Mouse (Mus musculus): Measurements from ENCODE around the gene Spata13. TPM values are rescaled to one million over a fixed set of nuclear protein-coding genes. Genes with fewer than 3 reads are reported as not detected.

Spata13 gene
- polyA plus RNA-seq, 1 experiment from 2014 or later: 25.9 TPM

GRCm38 (mm10) chr14:60630981-60631380 lies 2.8 kb upstream of the Spata13 start:
- no peak for ATAC-seq (replicated peaks; ENCODE audit: insufficient number of reproducible peaks, low FRiP score, low TSS enrichment, low read depth)
- 59% methylated on average over 4 of the region's 4 CpGs for WGBS

GRCm38 (mm10) chr14:60634877-60635771 lies 1.3 kb downstream of the Spata13 start:
- H3K9ac ChIP-seq (replicated peaks; ENCODE audit: low read length): peak overlapping the region; percentile 74
- WGBS: under 1% methylated on average over 45 of the region's 45 CpGs
- H3K27ac ChIP-seq (replicated peaks; ENCODE audit: low read depth, low read length): peak overlapping the region; percentile 59; the same call in 1 of the 2 replicates
- peak; percentile 66; the same call in 1 of the 2 replicates for ATAC-seq (replicated peaks; ENCODE audit: insufficient number of reproducible peaks, low FRiP score, low TSS enrichment, low read depth)
- H3K4me2 ChIP-seq (ENCODE audit: low read depth, low read length): peak overlapping the region; percentile 97
- H3K9me3 ChIP-seq (replicated peaks; ENCODE audit: control insufficient read depth, low read length): no peaks in the 10 kb centered on the region
- peak; percentile 63 for DNase-seq (ENCODE audit: low spot score)
- no peaks in the 10 kb centered on the region for H3K27me3 ChIP-seq (ENCODE audit: control insufficient read depth, insufficient read depth, low read length)
- peak overlapping the region; percentile 68 for H3K4me3 ChIP-seq (ENCODE audit: low read depth, low read length)
- H3K36me3 ChIP-seq (replicated peaks; ENCODE audit: control insufficient read depth, insufficient read depth, low read depth, low read length): no peaks in the 10 kb centered on the region
- peaks cover 4% of the 10 kb centered on the region; the same call in 1 of the 2 replicates for H3K4me1 ChIP-seq (ENCODE audit: control insufficient read depth, insufficient read depth, low read length)

More at GRCm38 (mm10) chr14:60630981-60631380, 2.8 kb upstream of the Spata13 start:
- Histone ChIP-seq H3K27me3 (ENCODE audit: control insufficient read depth, insufficient read depth, low read length) (no peaks in the 10 kb centered on the region), H3K36me3 (replicated peaks; ENCODE audit: control insufficient read depth, insufficient read depth, low read depth, low read length) (no peaks in the 10 kb centered on the region), H3K4me1 (ENCODE audit: control insufficient read depth, insufficient read depth, low read length) (peaks cover 2% of the 10 kb centered on the region; the same call in 1 of the 2 replicates), H3K9me3 (replicated peaks; ENCODE audit: control insufficient read depth, low read length) (no peaks in the 10 kb centered on the region), H3K4me2 (ENCODE audit: low read depth, low read length) (no peak overlapping the region), H3K9ac (replicated peaks; ENCODE audit: low read length) (no peak overlapping the region), H3K27ac (replicated peaks; ENCODE audit: low read depth, low read length) (no peak overlapping the region), H3K4me3 (ENCODE audit: low read depth, low read length) (no peak overlapping the region)
- DNase-seq (ENCODE audit: low spot score): no peak

DNA sequence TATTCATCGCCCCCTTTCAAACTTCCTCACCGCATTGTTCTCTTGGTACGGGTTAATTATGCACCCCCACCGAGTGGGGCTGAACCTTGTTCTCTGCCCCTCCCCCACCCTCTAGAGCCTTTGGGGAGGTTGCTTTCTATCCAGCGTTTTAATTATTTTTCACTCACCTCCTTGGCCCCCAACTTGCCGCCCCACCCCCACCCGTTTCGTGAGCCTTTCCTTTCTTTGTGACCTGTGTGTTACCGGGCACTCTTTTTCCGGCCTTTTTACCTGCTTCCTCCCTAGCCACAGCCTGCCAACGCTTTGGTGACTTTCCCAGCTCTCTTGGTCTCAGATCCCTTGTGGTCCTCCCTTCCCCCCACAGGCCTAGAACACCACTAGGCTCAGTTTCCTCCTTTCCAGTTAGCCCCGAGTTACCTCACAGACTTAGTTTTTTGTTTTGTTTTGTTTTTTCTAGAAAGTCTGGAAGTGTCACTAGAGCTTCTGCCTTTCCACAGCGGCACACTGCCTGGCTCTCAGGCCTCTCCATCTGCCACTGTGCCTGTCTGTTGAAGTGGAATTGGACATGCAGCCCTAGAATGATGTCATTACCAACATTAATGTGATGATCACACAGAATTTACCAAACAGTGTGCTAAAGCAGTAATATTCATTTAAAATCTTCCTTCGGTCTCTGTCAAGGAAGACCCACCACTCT lies 2.3 kb downstream of the Spata13 start:
- no peaks in the 10 kb centered on the region for H3K36me3 ChIP-seq (replicated peaks; ENCODE audit: control insufficient read depth, insufficient read depth, low read depth, low read length)
- peaks cover 4% of the 10 kb centered on the region; the same call in 1 of the 2 replicates for H3K4me1 ChIP-seq (ENCODE audit: control insufficient read depth, insufficient read depth, low read length)
- peak overlapping the region; percentile 97; the same call in 1 of the 2 replicates for H3K4me2 ChIP-seq (ENCODE audit: low read depth, low read length)
- H3K9me3 ChIP-seq (replicated peaks; ENCODE audit: control insufficient read depth, low read length): no peaks in the 10 kb centered on the region
- DNase-seq (ENCODE audit: low spot score) (peak; percentile 50), ATAC-seq (replicated peaks; ENCODE audit: insufficient number of reproducible peaks, low FRiP score, low TSS enrichment, low read depth) (no peak)
- H3K27me3 ChIP-seq (ENCODE audit: control insufficient read depth, insufficient read depth, low read length): no peaks in the 10 kb centered on the region
- WGBS: 7% methylated on average over 14 of the region's 14 CpGs
- peak overlapping the region; percentile 74 for H3K9ac ChIP-seq (replicated peaks; ENCODE audit: low read length)
- H3K4me3 ChIP-seq (ENCODE audit: low read depth, low read length): peak overlapping the region; percentile 68
- no peak overlapping the region for H3K27ac ChIP-seq (replicated peaks; ENCODE audit: low read depth, low read length)

DNA sequence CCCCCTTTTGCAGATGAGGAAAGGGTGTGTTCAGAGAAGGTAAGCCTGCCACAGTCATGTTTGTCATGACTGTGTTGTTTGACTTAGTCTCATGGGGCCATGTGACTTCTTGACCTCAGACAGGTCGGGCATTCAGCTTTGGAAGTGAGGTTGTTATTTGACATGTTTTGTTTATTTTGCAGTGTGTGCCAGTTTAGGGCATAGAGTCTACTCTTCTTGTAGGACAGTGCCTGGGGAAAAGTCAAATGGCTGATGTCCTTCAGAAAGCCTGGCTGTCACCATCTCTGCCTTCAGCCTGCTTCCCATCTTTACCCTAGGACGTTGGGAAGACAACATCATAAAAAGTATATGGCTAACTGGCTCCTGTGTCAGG lies 2.8 kb downstream of the Spata13 start:
- no peak for DNase-seq (ENCODE audit: low spot score)
- Histone ChIP-seq H3K4me1 (ENCODE audit: control insufficient read depth, insufficient read depth, low read length) (peaks cover 4% of the 10 kb centered on the region; the same call in 1 of the 2 replicates), H3K4me2 (ENCODE audit: low read depth, low read length) (no peak overlapping the region; the same call in 1 of the 2 replicates), H3K9ac (replicated peaks; ENCODE audit: low read length) (no peak overlapping the region), H3K36me3 (replicated peaks; ENCODE audit: control insufficient read depth, insufficient read depth, low read depth, low read length) (no peaks in the 10 kb centered on the region), H3K27ac (replicated peaks; ENCODE audit: low read depth, low read length) (no peak overlapping the region), H3K27me3 (ENCODE audit: control insufficient read depth, insufficient read depth, low read length) (no peaks in the 10 kb centered on the region), H3K4me3 (ENCODE audit: low read depth, low read length) (no peak overlapping the region), H3K9me3 (replicated peaks; ENCODE audit: control insufficient read depth, low read length) (no peaks in the 10 kb centered on the region)
- no peak for ATAC-seq (replicated peaks; ENCODE audit: insufficient number of reproducible peaks, low FRiP score, low TSS enrichment, low read depth)
- WGBS: 26% methylated on average over 2 of the region's 2 CpGs

DNA sequence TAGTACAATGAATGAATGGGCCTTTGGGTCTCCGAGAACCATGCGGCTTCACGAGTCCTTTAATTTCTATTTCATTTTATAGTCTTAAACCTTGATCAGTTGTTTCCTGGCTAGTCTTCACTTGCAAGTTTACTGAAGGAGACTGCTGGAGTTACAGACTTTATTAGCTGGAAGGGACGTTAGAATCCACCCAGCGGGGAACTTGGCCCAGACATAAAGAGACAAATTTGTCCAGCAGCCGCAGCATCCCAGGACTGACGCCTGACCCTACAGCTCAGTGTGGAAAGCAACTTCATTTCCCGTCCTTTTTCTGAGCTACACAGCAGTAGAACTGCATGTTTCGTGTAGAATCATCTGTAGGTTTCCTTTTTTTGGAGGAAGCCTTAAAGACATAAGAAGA lies 3.2 kb downstream of the Spata13 start:
- H3K9me3 ChIP-seq (replicated peaks; ENCODE audit: control insufficient read depth, low read length): no peaks in the 10 kb centered on the region
- H3K36me3 ChIP-seq (replicated peaks; ENCODE audit: control insufficient read depth, insufficient read depth, low read depth, low read length): no peaks in the 10 kb centered on the region
- H3K4me2 ChIP-seq (ENCODE audit: low read depth, low read length): no peak overlapping the region
- no peak overlapping the region for H3K9ac ChIP-seq (replicated peaks; ENCODE audit: low read length)
- H3K4me1 ChIP-seq (ENCODE audit: control insufficient read depth, insufficient read depth, low read length): peaks cover 4% of the 10 kb centered on the region; the same call in 1 of the 2 replicates
- no peak overlapping the region for H3K27ac ChIP-seq (replicated peaks; ENCODE audit: low read depth, low read length)
- WGBS: 73% methylated on average over 9 of the region's 9 CpGs
- no peaks in the 10 kb centered on the region for H3K27me3 ChIP-seq (ENCODE audit: control insufficient read depth, insufficient read depth, low read length)
- DNase-seq (ENCODE audit: low spot score) (no peak), ATAC-seq (replicated peaks; ENCODE audit: insufficient number of reproducible peaks, low FRiP score, low TSS enrichment, low read depth) (no peak)
- H3K4me3 ChIP-seq (ENCODE audit: low read depth, low read length): no peak overlapping the region

DNA sequence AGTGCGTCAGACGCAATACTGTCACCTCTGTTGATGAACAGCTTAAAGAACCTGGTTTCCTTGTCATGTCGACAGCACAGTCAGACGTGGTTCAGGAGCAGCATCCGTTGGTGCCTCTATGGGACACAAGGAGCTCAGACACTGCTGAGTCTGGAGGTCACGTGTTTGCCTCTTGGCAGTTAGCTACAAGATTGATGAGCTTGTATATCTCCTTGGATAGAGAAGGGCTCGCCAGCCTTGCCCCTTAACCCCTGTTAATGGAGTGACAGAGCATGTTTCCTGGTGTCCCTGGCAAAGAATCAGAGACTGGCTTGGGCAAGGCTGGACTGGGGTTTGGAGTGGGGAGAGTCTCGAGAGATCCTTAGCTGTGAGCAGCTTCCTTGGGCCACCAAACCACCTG lies 4.4 kb downstream of the Spata13 start:
- Histone ChIP-seq H3K4me2 (ENCODE audit: low read depth, low read length) (no peak overlapping the region), H3K4me3 (ENCODE audit: low read depth, low read length) (no peak overlapping the region), H3K9ac (replicated peaks; ENCODE audit: low read length) (no peak overlapping the region), H3K27ac (replicated peaks; ENCODE audit: low read depth, low read length) (no peak overlapping the region), H3K36me3 (replicated peaks; ENCODE audit: control insufficient read depth, insufficient read depth, low read depth, low read length) (no peaks in the 10 kb centered on the region), H3K9me3 (replicated peaks; ENCODE audit: control insufficient read depth, low read length) (no peaks in the 10 kb centered on the region), H3K27me3 (ENCODE audit: control insufficient read depth, insufficient read depth, low read length) (no peaks in the 10 kb centered on the region), H3K4me1 (ENCODE audit: control insufficient read depth, insufficient read depth, low read length) (peaks cover 4% of the 10 kb centered on the region; the same call in 1 of the 2 replicates)
- no peak for ATAC-seq (replicated peaks; ENCODE audit: insufficient number of reproducible peaks, low FRiP score, low TSS enrichment, low read depth)
- no peak for DNase-seq (ENCODE audit: low spot score)
- 70% methylated on average over 8 of the region's 8 CpGs for WGBS

- no peak for ATAC-seq (replicated peaks; ENCODE audit: insufficient number of reproducible peaks, low FRiP score, low TSS enrichment, low read depth)
- Histone ChIP-seq H3K4me2 (ENCODE audit: low read depth, low read length) (no peak overlapping the region), H3K4me3 (ENCODE audit: low read depth, low read length) (no peak overlapping the region), H3K9ac (replicated peaks; ENCODE audit: low read length) (no peak overlapping the region), H3K9me3 (replicated peaks; ENCODE audit: control insufficient read depth, low read length) (no peaks in the 10 kb centered on the region), H3K4me1 (ENCODE audit: control insufficient read depth, insufficient read depth, low read length) (peaks cover 4% of the 10 kb centered on the region; the same call in 1 of the 2 replicates), H3K27ac (replicated peaks; ENCODE audit: low read depth, low read length) (no peak overlapping the region), H3K27me3 (ENCODE audit: control insufficient read depth, insufficient read depth, low read length) (no peaks in the 10 kb centered on the region), H3K36me3 (replicated peaks; ENCODE audit: control insufficient read depth, insufficient read depth, low read depth, low read length) (no peaks in the 10 kb centered on the region)
- WGBS: 90% methylated on average over 9 of the region's 9 CpGs
- DNase-seq (ENCODE audit: low spot score): no peak
Measured at GRCm38 (mm10) chr14:60639195-60639594, 5.4 kb downstream of the Spata13 start.
